ENCODE assay signal across 20 mouse cellular contexts in the genomic region with DNA sequence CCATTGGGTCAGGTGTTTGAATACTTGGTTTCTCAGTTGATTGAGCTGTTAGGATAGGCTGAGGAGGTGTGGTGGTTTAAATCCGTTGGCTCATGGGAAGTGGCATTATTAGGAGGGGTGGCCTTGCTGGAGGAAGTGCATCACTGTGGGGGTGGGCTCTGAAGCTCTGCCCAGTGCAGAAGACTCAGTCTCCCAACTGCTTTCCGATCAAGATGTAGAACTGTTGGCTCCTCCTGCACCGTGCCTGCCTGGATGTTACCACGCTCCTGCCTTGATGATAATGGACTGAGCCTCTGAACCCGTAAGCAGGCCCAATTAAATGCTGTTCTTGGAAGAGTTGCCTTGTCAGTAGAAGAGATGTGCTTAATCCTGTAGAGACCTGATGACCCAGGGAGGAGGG.
"Had no signal": no experiment of that assay in that cellular context is flagged by ENCODE, and none has a peak within 500 bp of the region (broad histone marks: within the 10 kb centered on the region; RNA-seq: fewer than 3 reads in every experiment).

No protein-coding gene starts in this region.

- H3K27me3 ChIP-seq: limb, embryonic 12.5 days; limb, embryonic 15.5 days; neural tube, embryonic 12.5 days; neural tube, embryonic 15.5 days; stomach, embryonic 15.5 days had no signal

- H3K9ac ChIP-seq: limb, embryonic 12.5 days; limb, embryonic 15.5 days; liver, embryonic 14.5 days; liver, postnatal 0 days; lung, embryonic 14.5 days; neural tube, embryonic 12.5 days; neural tube, embryonic 15.5 days; stomach, embryonic 15.5 days had no signal

- H3K9me3 ChIP-seq: limb, embryonic 12.5 days; limb, embryonic 15.5 days; neural tube, embryonic 12.5 days; neural tube, embryonic 15.5 days; stomach, embryonic 15.5 days had no signal

- H3K4me3 ChIP-seq: limb, embryonic 12.5 days; limb, embryonic 15.5 days; neural tube, embryonic 12.5 days; neural tube, embryonic 15.5 days; stomach, embryonic 15.5 days had no signal

- H3K4me2 ChIP-seq: limb, embryonic 12.5 days; limb, embryonic 15.5 days; liver, embryonic 11.5 days; lung, embryonic 14.5 days; neural tube, embryonic 12.5 days; neural tube, embryonic 15.5 days; stomach, embryonic 15.5 days had no signal

- ATAC-seq: liver, postnatal 0 days; lung, postnatal 0 days had no signal

- DNase-seq: kidney, adult 18-20 months; kidney, adult 9 months; kidney, postnatal 14 days; kidney, postnatal 4 days; left cerebral cortex, postnatal 4 days; liver, postnatal 0 days; lung, embryonic 14.5 days; right cerebral cortex, postnatal 14 days; right cerebral cortex, postnatal 4 days; thymus, adult 18-20 months; thymus, postnatal 36 days had no signal

- H3K27ac ChIP-seq: limb, embryonic 12.5 days; limb, embryonic 15.5 days; liver, embryonic 14.5 days; macrophage; neural tube, embryonic 12.5 days; neural tube, embryonic 15.5 days; stomach, embryonic 15.5 days had no signal

- H3K4me1 ChIP-seq: limb, embryonic 12.5 days; limb, embryonic 15.5 days; neural tube, embryonic 12.5 days; neural tube, embryonic 15.5 days; stomach, embryonic 15.5 days had no signal

- H3K36me3 ChIP-seq: neural tube, embryonic 12.5 days; stomach, embryonic 15.5 days had no signal
